Mouse (Mus musculus): ENCODE measurements at regions not wholly inside any gene's neighbourhood (a gene's known extent, or its start where the extent isn't known, plus 50 kb on each side); places are given as distances from the start of the nearest gene placed in this dataset.

- DNase-seq (ENCODE audit: low spot score): no peak
Measured at GRCm38 (mm10) chr15:94219907-94220306, 245.3 kb downstream of the Adamts20 start.

GRCm38 (mm10) chr15:94216703-94217102 lies 248.5 kb downstream of the Adamts20 start:
- DNase-seq (ENCODE audit: low spot score): no peak

GRCm38 (mm10) chr15:94214440-94214839 lies 250.8 kb downstream of the Adamts20 start:
- DNase-seq (ENCODE audit: low spot score): no peak

- no peak for DNase-seq (ENCODE audit: low spot score)
Measured at GRCm38 (mm10) chr15:94213393-94213792, 251.8 kb downstream of the Adamts20 start.

- DNase-seq (ENCODE audit: low spot score): no peak
Measured at GRCm38 (mm10) chr15:94208476-94208875, 256.7 kb downstream of the Adamts20 start.

- DNase-seq (ENCODE audit: low spot score): no peak
Measured at GRCm38 (mm10) chr15:94206454-94206853, 258.8 kb downstream of the Adamts20 start.

GRCm38 (mm10) chr15:94205309-94205893 lies 259.8 kb downstream of the Adamts20 start:
- no peak for DNase-seq (ENCODE audit: low spot score)

- no peak for DNase-seq (ENCODE audit: low spot score)
Measured at GRCm38 (mm10) chr15:94190081-94190488, 275.1 kb downstream of the Adamts20 start.

- no peak for DNase-seq (ENCODE audit: low spot score)
Measured at GRCm38 (mm10) chr15:94187588-94187987, 277.6 kb downstream of the Adamts20 start.

GRCm38 (mm10) chr15:94183663-94184375 lies 281.4 kb downstream of the Adamts20 start:
- no peak for DNase-seq (ENCODE audit: low spot score)

GRCm38 (mm10) chr15:94174083-94174482 lies 291.1 kb downstream of the Adamts20 start:
- DNase-seq (ENCODE audit: low spot score): no peak

GRCm38 (mm10) chr15:94160806-94161205 lies 304.4 kb downstream of the Adamts20 start:
- DNase-seq (ENCODE audit: low spot score): no peak

- no peak for DNase-seq (ENCODE audit: low spot score)
Measured at GRCm38 (mm10) chr15:94139534-94139958, 325.7 kb downstream of the Adamts20 start.

- no peak for DNase-seq (ENCODE audit: low spot score)
Measured at GRCm38 (mm10) chr15:94137159-94137952, 327.9 kb downstream of the Adamts20 start.

GRCm38 (mm10) chr15:94112801-94113200 lies 352.4 kb downstream of the Adamts20 start:
- no peak for DNase-seq (ENCODE audit: low spot score)

- no peak for DNase-seq (ENCODE audit: low spot score)
Measured at GRCm38 (mm10) chr15:94107186-94107716, 358.0 kb downstream of the Adamts20 start.

GRCm38 (mm10) chr15:94090644-94091043 lies 374.6 kb downstream of the Adamts20 start:
- no peak for DNase-seq (ENCODE audit: low spot score)

GRCm38 (mm10) chr15:94089856-94090255 lies 375.4 kb downstream of the Adamts20 start:
- DNase-seq (ENCODE audit: low spot score): no peak

- DNase-seq (ENCODE audit: low spot score): no peak
Measured at GRCm38 (mm10) chr15:94082369-94082768, 382.8 kb downstream of the Adamts20 start.

- no peak for DNase-seq (ENCODE audit: low spot score)
Measured at GRCm38 (mm10) chr15:94077056-94077455, 388.2 kb downstream of the Adamts20 start.

GRCm38 (mm10) chr15:94074161-94074950 lies 390.9 kb downstream of the Adamts20 start:
- DNase-seq (ENCODE audit: low spot score): no peak

GRCm38 (mm10) chr15:94067721-94068120 lies 397.5 kb downstream of the Adamts20 start:
- DNase-seq (ENCODE audit: low spot score): no peak
